Mouse (Mus musculus) limb, embryonic 13.5 days (tissue): Measurements from ENCODE around the gene Phf21a. TPM values are rescaled to one million over a fixed set of nuclear protein-coding genes. Genes with fewer than 3 reads are reported as not detected.
A peak's percentile ranks its signal among the peaks of the same experiment; 100 is the strongest.

Experiments used
- ATAC-seq: fragments of 200-750 bp; cut with Nextera tagmentation; 2 replicates; pipeline ENCODE4 v1.8.0; 2017; ENCODE audit warnings: low read depth, moderate number of reproducible peaks, moderate TSS enrichment; ENCODE audit not compliant: low FRiP score
- H3K27ac ChIP-seq: fragments of 300-500 bp; sonication (generic); 2 replicates; pipeline ENCODE4 v1.5.1; 2015; ENCODE audit warnings: inconsistent platforms, mild to moderate bottlenecking, moderate library complexity
- H3K27me3 ChIP-seq: fragments of 300-500 bp; sonication (generic); 2 replicates; pipeline ENCODE4 v1.6.1; 2015; ENCODE audit warnings: mild to moderate bottlenecking, inconsistent platforms
- H3K36me3 ChIP-seq: fragments of 300-500 bp; sonication (generic); 2 replicates; pipeline ENCODE4 v1.6.1; 2015; ENCODE audit warnings: inconsistent platforms, mild to moderate bottlenecking, moderate library complexity
- H3K4me1 ChIP-seq: fragments of 300-500 bp; sonication (generic); 2 replicates; pipeline ENCODE4 v1.6.1; 2015; ENCODE audit warnings: inconsistent platforms
- H3K4me2 ChIP-seq: fragments of 300-500 bp; sonication (generic); replicated peaks from 2 replicates; pipeline ENCODE4 v1.6.1; 2015; ENCODE audit warnings: inconsistent platforms, mild to moderate bottlenecking, moderate library complexity
- H3K4me3 ChIP-seq: fragments of 300-500 bp; sonication (generic); 2 replicates; pipeline ENCODE4 v1.5.1; 2015; ENCODE audit warnings: moderate library complexity, mild to moderate bottlenecking, inconsistent platforms
- H3K9ac ChIP-seq: fragments of 300-500 bp; sonication (generic); 2 replicates; pipeline ENCODE4 v1.6.1; 2015; ENCODE audit warnings: mild to moderate bottlenecking, inconsistent platforms
- H3K9me3 ChIP-seq: fragments of 300-500 bp; sonication (generic); 2 replicates; pipeline ENCODE4 v1.6.1; 2016; ENCODE audit warnings: inconsistent platforms
- WGBS: fragments of 180-500 bp; shearing (Covaris S2); methylation state at CpG from one replicate; pipeline ENCODE4 v1.1.7; 2015; 5-methylcytosine and 5-hydroxymethylcytosine counted together
- polyA plus RNA-seq: library from polyadenylated mRNA; unstranded; fragments of >200 nt; fragmentation: Nextera tagmentation; extraction: Ambion mirVana; gene quantifications from 2 replicates; pipeline ENCODE4 v1.2.1, GENCODE M21; 2015

The Phf21a gene
- polyA plus RNA-seq, 1 experiment from 2014 or later = 46.8 TPM

DNA sequence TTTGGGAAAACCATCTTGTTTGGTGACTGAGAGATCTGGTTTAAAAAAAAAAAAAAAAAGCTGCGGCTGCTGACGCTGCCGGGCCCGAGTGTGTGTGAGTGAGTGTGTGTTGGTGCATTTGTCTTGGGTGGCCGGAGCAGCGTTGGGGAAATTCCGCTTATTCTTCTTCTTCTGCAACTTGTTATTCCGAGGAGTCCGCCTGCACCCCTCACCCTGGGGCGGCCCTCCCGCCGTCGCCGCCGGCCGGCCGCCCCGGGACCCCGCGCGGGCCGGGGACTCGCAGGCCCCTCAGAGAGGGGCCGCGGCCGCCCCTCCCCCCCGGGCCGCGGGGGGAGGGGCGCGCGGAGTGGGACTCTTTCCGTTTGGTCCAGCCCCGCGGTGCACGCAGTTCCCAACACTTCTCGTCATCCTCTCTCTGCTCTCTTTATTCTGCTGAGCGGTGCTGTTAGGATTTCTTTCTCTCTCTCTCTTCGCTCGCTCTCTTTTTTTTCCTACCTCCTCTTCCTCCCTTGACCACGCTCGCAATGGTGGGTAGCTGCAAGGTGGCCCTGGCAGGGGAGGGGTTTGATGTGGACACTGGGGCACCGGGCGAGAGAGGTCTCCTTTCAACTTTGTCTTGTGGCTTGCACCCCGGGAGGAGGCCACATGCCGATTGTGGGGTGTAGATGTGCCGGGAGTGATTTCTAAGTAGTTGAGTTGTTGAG lies 92.3 kb downstream of the Phf21a start:
- H3K4me1 ChIP-seq = peaks cover 43% of the 10 kb centered on the region
- H3K9ac ChIP-seq = peak overlapping the region; percentile 90
- H3K9me3 ChIP-seq = no peaks in the 10 kb centered on the region
- H3K27ac ChIP-seq = peak overlapping the region; percentile 100
- WGBS = under 1% methylated on average over 32 of the region's 47 CpGs
- no peaks in the 10 kb centered on the region for H3K27me3 ChIP-seq
- peak overlapping the region; percentile 77 for H3K4me3 ChIP-seq
- H3K4me2 ChIP-seq = peak overlapping the region; percentile 80
- ATAC-seq = peak; percentile 33; the same call in 1 of the 2 replicates
- no peaks in the 10 kb centered on the region for H3K36me3 ChIP-seq

DNA sequence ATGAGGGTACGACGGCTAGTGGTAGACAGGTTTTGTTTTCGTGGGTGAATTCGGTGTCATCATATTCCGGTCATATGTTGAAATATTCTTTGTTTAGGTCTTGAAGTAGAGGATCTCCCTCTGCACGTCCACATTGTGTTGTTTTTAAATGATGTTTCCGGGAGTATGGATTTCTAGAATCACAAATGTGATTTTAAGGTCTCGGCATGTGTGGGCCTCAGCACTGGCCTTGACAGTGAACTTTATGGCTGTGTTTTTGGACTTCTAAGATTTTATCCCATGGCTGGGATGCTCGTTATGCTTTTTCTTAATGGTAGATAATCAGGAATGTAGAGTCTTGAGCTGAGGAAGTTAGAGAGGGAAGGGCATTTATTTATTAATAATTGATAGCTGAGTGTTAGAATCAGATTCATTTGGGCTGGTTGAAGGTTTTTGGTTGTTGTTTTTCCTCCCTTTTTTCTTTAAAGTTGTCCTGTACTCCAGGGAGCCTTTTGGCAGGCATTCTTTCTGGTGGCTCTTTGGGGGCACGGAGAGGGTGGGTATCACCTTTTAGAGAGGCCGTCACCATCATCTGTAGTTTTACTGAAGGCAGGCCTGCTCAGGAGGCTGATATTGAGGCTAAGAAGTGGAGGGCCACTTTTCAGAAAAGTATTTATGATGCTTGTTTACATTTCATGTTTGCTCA lies 93.0 kb downstream of the Phf21a start:
- H3K27me3 ChIP-seq = no peaks in the 10 kb centered on the region
- peak overlapping the region; percentile 77 for H3K4me3 ChIP-seq
- H3K4me2 ChIP-seq = peak overlapping the region; percentile 80
- ATAC-seq = no peak
- peak overlapping the region; percentile 90 for H3K9ac ChIP-seq
- peak overlapping the region; percentile 100 for H3K27ac ChIP-seq
- 8% methylated on average over 11 of the region's 11 CpGs for WGBS
- H3K9me3 ChIP-seq = no peaks in the 10 kb centered on the region
- H3K4me1 ChIP-seq = peaks cover 45% of the 10 kb centered on the region
- no peaks in the 10 kb centered on the region for H3K36me3 ChIP-seq

- peak overlapping the region; percentile 77 for H3K4me3 ChIP-seq
- 59% methylated on average over 6 of the region's 6 CpGs for WGBS
- no peaks in the 10 kb centered on the region for H3K36me3 ChIP-seq
- H3K4me1 ChIP-seq = peaks cover 46% of the 10 kb centered on the region
- peak overlapping the region; percentile 80 for H3K4me2 ChIP-seq
- ATAC-seq = no peak
- H3K9me3 ChIP-seq = no peaks in the 10 kb centered on the region
- H3K27ac ChIP-seq = no peak overlapping the region
- no peaks in the 10 kb centered on the region for H3K27me3 ChIP-seq
- no peak overlapping the region for H3K9ac ChIP-seq
These were observed 94.1 kb downstream of the Phf21a start for GRCm38 (mm10) chr2:92187061-92187460.

DNA sequence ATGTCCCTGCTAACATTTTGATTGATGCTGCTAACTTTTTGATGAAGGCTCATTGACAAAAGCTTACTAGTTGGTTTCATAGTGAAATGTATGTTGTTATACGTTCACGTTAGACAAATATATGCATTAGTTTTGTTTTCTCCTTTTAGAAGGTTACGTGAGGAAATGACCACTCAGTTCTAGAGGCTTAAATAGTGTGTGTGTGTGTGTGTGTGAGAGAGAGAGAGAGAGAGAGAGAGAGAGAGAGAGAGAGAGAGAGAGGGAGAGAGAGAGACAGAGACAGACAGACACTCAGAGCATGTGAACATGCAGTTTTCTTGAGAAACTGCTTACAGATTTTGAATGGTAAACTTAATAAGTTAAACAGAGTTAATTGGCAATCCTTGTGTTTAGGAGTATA lies 95.8 kb downstream of the Phf21a start:
- Histone ChIP-seq H3K9ac (no peak overlapping the region), H3K9me3 (no peaks in the 10 kb centered on the region), H3K36me3 (no peaks in the 10 kb centered on the region), H3K4me3 (peak overlapping the region; percentile 10; the same call in 1 of the 2 replicates), H3K4me1 (peaks cover 44% of the 10 kb centered on the region), H3K27me3 (no peaks in the 10 kb centered on the region), H3K4me2 (peak overlapping the region; percentile 44), H3K27ac (no peak overlapping the region)
- 69% methylated on average over 3 of the region's 3 CpGs for WGBS
- ATAC-seq = no peak

DNA sequence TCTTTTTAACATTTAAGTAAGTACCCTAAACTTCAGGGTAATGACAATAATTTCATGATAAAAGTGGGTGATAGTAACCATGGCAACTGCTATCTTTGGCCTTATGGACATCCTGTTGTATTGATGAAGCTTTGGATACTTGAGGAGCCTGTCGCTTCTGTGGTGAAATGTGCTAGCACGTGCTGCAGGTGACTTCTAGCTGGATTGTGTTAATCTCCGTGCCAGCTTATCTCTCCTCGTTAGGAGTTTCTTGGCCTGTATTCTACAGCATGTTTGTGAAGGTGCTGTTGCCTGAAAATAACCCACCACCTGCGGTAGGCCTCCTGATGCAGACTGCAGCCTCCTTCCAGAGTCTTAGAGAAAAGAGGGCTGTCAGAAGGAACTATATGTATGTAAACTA lies 98.0 kb downstream of the Phf21a start:
- WGBS = 70% methylated on average over 5 of the region's 5 CpGs
- ATAC-seq = no peak
- Histone ChIP-seq H3K9ac (no peak overlapping the region), H3K9me3 (no peaks in the 10 kb centered on the region), H3K36me3 (no peaks in the 10 kb centered on the region), H3K4me1 (peaks cover 41% of the 10 kb centered on the region), H3K27me3 (no peaks in the 10 kb centered on the region), H3K4me2 (no peak overlapping the region), H3K4me3 (no peak overlapping the region), H3K27ac (no peak overlapping the region)

DNA sequence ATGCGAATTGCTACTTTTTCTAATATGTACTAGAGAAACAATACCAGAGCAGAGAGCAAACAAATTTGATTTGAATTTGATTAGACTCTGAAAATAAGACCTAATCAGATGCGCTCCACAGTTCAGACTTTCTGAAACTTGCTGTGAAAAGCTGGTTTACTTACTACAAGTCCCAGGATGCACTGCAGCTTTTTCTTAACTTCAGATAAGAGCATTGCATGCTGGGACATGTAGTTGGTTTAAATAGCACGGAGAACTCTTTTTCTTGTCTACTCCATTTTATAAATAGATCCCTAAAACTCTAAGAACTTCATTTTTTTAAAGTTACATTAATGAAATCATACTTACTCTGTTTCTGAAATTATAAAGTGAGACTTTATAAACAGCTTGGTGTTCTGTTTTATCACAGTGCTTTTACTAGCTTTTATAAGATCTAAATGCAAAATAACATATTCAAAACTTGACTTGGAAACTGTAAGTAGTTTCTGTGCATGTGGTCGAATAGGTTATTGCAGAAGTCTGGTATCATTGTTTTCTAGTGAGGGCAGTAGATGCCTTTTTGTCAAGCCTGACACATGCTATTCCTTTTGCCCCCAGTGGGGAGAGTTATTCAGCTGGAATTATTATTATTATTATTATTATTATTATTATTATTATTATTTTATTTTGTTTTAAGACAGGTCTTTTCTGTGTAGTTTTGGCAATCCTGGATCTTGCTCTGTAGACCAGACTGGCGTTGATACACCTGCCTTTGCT lies 99.1 kb downstream of the Phf21a start:
- Histone ChIP-seq H3K4me2 (no peak overlapping the region), H3K4me1 (peaks cover 30% of the 10 kb centered on the region), H3K9ac (no peak overlapping the region), H3K36me3 (no peaks in the 10 kb centered on the region), H3K4me3 (no peak overlapping the region), H3K27me3 (no peaks in the 10 kb centered on the region), H3K9me3 (no peaks in the 10 kb centered on the region), H3K27ac (no peak overlapping the region)
- WGBS = 83% methylated on average over 5 of the region's 5 CpGs
- ATAC-seq = no peak

- Histone ChIP-seq H3K9me3 (no peaks in the 10 kb centered on the region), H3K4me3 (no peak overlapping the region), H3K36me3 (no peaks in the 10 kb centered on the region), H3K27ac (no peak overlapping the region), H3K4me1 (peaks cover 23% of the 10 kb centered on the region), H3K4me2 (no peak overlapping the region), H3K9ac (no peak overlapping the region), H3K27me3 (no peaks in the 10 kb centered on the region)
- 44% methylated on average over 6 of the region's 6 CpGs for WGBS
- no peak for ATAC-seq
These were observed 105.2 kb downstream of the Phf21a start for GRCm38 (mm10) chr2:92198126-92198525.

GRCm38 (mm10) chr2:92198747-92199146 lies 105.8 kb downstream of the Phf21a start:
- H3K4me3 ChIP-seq = no peak overlapping the region
- WGBS = 58% methylated on average over 7 of the region's 7 CpGs
- no peak overlapping the region for H3K27ac ChIP-seq
- no peak overlapping the region for H3K4me2 ChIP-seq
- no peaks in the 10 kb centered on the region for H3K27me3 ChIP-seq
- peaks cover 23% of the 10 kb centered on the region for H3K4me1 ChIP-seq
- no peaks in the 10 kb centered on the region for H3K36me3 ChIP-seq
- no peak overlapping the region for H3K9ac ChIP-seq
- ATAC-seq = no peak
- H3K9me3 ChIP-seq = no peaks in the 10 kb centered on the region

- no peak overlapping the region for H3K9ac ChIP-seq
- WGBS = 40% methylated on average over 10 of the region's 10 CpGs
- no peak for ATAC-seq
- H3K9me3 ChIP-seq = no peaks in the 10 kb centered on the region
- peaks cover 31% of the 10 kb centered on the region for H3K4me1 ChIP-seq
- no peak overlapping the region for H3K27ac ChIP-seq
- H3K4me3 ChIP-seq = no peak overlapping the region
- no peaks in the 10 kb centered on the region for H3K36me3 ChIP-seq
- H3K27me3 ChIP-seq = no peaks in the 10 kb centered on the region
- H3K4me2 ChIP-seq = no peak overlapping the region; the same call in 1 of the 2 replicates
These were observed 106.8 kb downstream of the Phf21a start for GRCm38 (mm10) chr2:92199562-92200286.

- Histone ChIP-seq H3K4me2 (no peak overlapping the region), H3K9me3 (no peaks in the 10 kb centered on the region), H3K4me1 (peaks cover 44% of the 10 kb centered on the region), H3K9ac (no peak overlapping the region), H3K4me3 (no peak overlapping the region), H3K27ac (no peak overlapping the region), H3K27me3 (no peaks in the 10 kb centered on the region), H3K36me3 (no peaks in the 10 kb centered on the region)
- WGBS = 84% methylated on average over 4 of the region's 4 CpGs
- no peak for ATAC-seq
These were observed 109.6 kb downstream of the Phf21a start for GRCm38 (mm10) chr2:92202319-92203040.

DNA sequence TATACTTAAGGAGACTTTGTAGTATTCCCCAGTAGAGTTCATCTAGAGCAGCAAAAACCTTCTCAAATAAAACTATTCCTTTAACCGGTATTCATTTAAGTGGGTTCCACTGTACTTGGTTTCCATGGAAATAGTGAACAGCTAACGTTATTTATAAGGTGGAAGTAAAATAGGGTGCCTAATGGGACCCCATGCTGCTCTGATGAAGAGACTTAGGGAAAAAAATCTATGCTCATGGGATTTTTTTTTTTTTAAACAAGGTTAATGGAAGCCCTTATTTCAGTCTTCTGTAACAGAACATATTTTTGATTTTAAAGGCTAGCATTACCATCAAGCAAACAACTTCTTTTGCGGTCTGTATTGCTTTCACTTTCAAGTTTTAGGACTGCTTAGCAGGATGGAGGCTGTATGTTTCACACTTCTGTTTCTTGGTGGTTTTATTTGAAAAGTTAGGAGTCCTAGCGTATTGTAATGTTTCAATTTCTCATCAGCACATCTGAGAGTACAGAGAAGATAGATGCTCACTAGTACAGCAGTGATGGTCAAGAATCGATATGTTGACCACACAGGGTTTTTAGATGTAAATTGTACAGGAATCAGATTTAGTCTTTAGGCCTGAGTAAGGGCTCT lies 112.2 kb downstream of the Phf21a start:
- peaks cover under 1% of the 10 kb centered on the region; the same call in 1 of the 2 replicates for H3K36me3 ChIP-seq
- H3K4me2 ChIP-seq = no peak overlapping the region
- WGBS = 59% methylated on average over 5 of the region's 5 CpGs
- H3K4me3 ChIP-seq = no peak overlapping the region
- H3K27me3 ChIP-seq = no peaks in the 10 kb centered on the region
- ATAC-seq = no peak
- H3K9ac ChIP-seq = no peak overlapping the region
- peaks cover 23% of the 10 kb centered on the region for H3K4me1 ChIP-seq
- no peaks in the 10 kb centered on the region for H3K9me3 ChIP-seq
- H3K27ac ChIP-seq = no peak overlapping the region
